Mouse (Mus musculus) neural tube, embryonic 11.5 days (tissue): ENCODE measurements around the gene Ppp2r5c. TPM values are rescaled to one million over a fixed set of nuclear protein-coding genes. Genes with fewer than 3 reads are reported as not detected.

Experiments used
- ATAC-seq: fragments of 200-750 bp; cut with Nextera tagmentation; 2 replicates; pipeline ENCODE4 v1.8.0; 2017; ENCODE audit warnings: moderate number of reproducible peaks, mild to moderate bottlenecking, moderate TSS enrichment, moderate library complexity; ENCODE audit not compliant: insufficient read depth, low FRiP score, low TSS enrichment
- DNase-seq: peaks from one replicate; pipeline ENCODE4 v3.0.0-alpha.2; 2015; ENCODE audit warnings: low spot score
- H3K27ac ChIP-seq: fragments of 300-500 bp; sonication (generic); 2 replicates; pipeline ENCODE4 v1.5.1; 2014; ENCODE audit warnings: low read depth, mild to moderate bottlenecking, low read length
- H3K27me3 ChIP-seq: fragments of 300-500 bp; sonication (generic); 2 replicates; pipeline ENCODE4 v1.6.1; 2014; ENCODE audit warnings: mild to moderate bottlenecking, low read length, mixed read lengths; ENCODE audit not compliant: control insufficient read depth, insufficient read depth
- H3K36me3 ChIP-seq: fragments of 300-500 bp; sonication (generic); 2 replicates; pipeline ENCODE4 v1.6.1; 2014; ENCODE audit warnings: mild to moderate bottlenecking, low read length, moderate library complexity, mixed read lengths; ENCODE audit not compliant: control insufficient read depth, insufficient read depth
- H3K4me1 ChIP-seq: fragments of 300-500 bp; sonication (generic); 2 replicates; pipeline ENCODE4 v1.6.1; 2014; ENCODE audit warnings: low read length, mixed read lengths; ENCODE audit not compliant: control insufficient read depth, insufficient read depth
- H3K4me2 ChIP-seq: fragments of 300-500 bp; sonication (generic); 2 replicates; pipeline ENCODE4 v1.6.1; 2014; ENCODE audit warnings: low read depth, mild to moderate bottlenecking, moderate library complexity
- H3K4me3 ChIP-seq: fragments of 300-500 bp; sonication (generic); 2 replicates; pipeline ENCODE4 v1.5.1; 2014; ENCODE audit warnings: low read depth, low read length
- H3K9ac ChIP-seq: fragments of 300-500 bp; sonication (generic); 2 replicates; pipeline ENCODE4 v1.6.1; 2014; ENCODE audit warnings: mild to moderate bottlenecking, low read length
- H3K9me3 ChIP-seq: fragments of 300-500 bp; sonication (generic); 2 replicates; pipeline ENCODE4 v1.6.1; 2016; ENCODE audit warnings: low read length; ENCODE audit not compliant: control insufficient read depth
- WGBS: fragments of 180-500 bp; shearing (Covaris S2); extraction: QIAGEN DNeasy Blood & Tissue Kit; methylation state at CpG from one replicate; pipeline ENCODE4 v1.1.7; 2014; 5-methylcytosine and 5-hydroxymethylcytosine counted together
- polyA plus RNA-seq: library from polyadenylated mRNA; unstranded; fragments of >200 nt; fragmentation: Nextera tagmentation; extraction: Ambion mirVana; gene quantifications from 2 replicates; pipeline ENCODE4 v1.2.1, GENCODE M21; 2014

Gene Ppp2r5c
- polyA plus RNA-seq, 1 experiment from 2014 or later: 170 TPM

DNA sequence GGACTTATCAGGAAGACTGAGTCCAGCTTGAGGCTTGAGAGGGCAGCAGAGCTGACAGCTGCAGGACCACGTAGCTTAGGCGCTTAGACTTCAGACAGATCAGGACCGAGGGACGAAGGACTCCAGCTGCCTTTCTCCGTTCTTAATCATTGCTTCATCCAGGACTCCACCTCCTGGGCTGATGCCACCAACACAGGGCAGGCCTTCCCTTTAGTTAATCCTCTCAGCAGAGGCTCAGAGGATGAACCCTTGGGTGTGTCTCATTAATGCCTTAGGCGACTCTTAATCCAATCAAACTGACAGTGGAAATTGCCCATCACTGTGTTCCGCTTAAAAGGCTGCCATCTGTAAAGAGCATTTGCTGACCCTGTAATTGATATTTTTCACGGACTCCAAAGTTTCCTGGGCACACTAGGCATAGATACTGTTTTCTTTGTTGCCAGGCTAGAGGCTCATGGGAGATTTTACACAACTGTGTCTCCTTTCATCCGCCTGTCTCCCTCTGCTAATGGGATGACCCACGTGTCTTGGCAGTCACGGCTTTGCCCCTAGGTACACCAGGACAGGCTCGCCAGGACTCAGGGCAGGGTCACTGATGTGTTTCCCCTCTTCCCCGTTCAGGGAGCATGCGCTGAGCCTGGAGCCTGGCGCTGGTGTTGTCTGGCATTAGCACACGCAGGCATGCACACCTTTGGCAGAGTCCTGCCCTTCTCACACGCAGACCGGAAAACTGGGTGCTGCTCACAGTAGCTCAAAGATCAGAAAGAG lies 110.1 kb downstream of the Ppp2r5c start:
- ATAC-seq: no peak

DNA sequence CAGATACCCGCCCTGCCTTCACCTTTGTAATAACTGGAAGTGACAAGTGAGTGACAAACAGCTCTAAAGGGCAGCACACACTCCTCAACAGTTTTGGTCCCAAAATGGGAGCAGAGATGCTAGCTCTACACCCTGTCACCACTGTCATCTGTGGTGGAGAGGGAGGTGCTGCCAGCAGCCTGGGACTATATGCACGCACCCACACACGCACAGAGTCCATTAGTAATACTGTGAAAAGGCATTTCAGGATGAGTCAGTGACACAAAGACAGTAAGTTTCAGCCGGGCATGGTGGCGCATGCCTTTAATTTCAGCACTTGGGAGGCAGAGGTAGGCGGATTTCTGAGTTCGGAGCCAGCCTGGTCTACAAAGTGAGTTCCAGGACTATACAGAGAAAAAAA lies 111.3 kb downstream of the Ppp2r5c start:
- Histone ChIP-seq H3K4me3 (no peak overlapping the region), H3K9me3 (no peaks in the 10 kb centered on the region), H3K4me1 (no peaks in the 10 kb centered on the region), H3K9ac (no peak overlapping the region), H3K36me3 (peaks cover 21% of the 10 kb centered on the region), H3K27me3 (no peaks in the 10 kb centered on the region), H3K4me2 (no peak overlapping the region), H3K27ac (no peak overlapping the region)
- ATAC-seq: no peak
- no peak for DNase-seq
- 96% methylated on average over 7 of the region's 7 CpGs for WGBS

More for the DNA sequence above, 110.1 kb downstream of the Ppp2r5c start:
- no peak overlapping the region for H3K9ac ChIP-seq
- peaks cover 25% of the 10 kb centered on the region for H3K36me3 ChIP-seq
- H3K4me3 ChIP-seq: no peak overlapping the region
- no peaks in the 10 kb centered on the region for H3K27me3 ChIP-seq
- H3K4me2 ChIP-seq: no peak overlapping the region
- H3K4me1 ChIP-seq: no peaks in the 10 kb centered on the region
- H3K9me3 ChIP-seq: no peaks in the 10 kb centered on the region
- no peak overlapping the region for H3K27ac ChIP-seq
- WGBS: 90% methylated on average over 18 of the region's 18 CpGs
- DNase-seq: no peak

DNA sequence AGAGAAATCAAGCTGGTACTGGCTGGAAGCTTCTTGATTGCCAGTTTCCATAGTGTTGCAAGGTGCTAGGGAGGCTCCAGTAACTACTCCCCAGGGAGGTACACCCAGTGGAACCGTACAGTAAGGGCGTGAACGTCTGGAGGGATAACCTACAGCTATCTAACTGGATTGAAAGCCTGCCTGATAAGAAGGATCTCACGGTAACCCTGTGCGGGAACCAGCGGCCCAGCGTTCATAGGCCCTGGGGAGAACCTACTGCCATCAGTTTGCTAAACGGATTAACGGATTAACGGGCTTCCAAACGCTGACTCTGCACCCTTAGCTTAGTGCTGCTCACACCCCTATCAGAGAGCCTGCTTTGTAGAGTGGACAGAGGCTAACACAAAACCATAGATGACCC lies 116.5 kb downstream of the Ppp2r5c start:
- peaks cover 14% of the 10 kb centered on the region for H3K36me3 ChIP-seq
- no peaks in the 10 kb centered on the region for H3K4me1 ChIP-seq
- H3K9ac ChIP-seq: no peak overlapping the region
- DNase-seq (no peak), ATAC-seq (no peak)
- no peak overlapping the region for H3K4me2 ChIP-seq
- no peaks in the 10 kb centered on the region for H3K9me3 ChIP-seq
- H3K27me3 ChIP-seq: no peaks in the 10 kb centered on the region
- no peak overlapping the region for H3K4me3 ChIP-seq
- no peak overlapping the region for H3K27ac ChIP-seq
- WGBS: 97% methylated on average over 11 of the region's 11 CpGs

DNA sequence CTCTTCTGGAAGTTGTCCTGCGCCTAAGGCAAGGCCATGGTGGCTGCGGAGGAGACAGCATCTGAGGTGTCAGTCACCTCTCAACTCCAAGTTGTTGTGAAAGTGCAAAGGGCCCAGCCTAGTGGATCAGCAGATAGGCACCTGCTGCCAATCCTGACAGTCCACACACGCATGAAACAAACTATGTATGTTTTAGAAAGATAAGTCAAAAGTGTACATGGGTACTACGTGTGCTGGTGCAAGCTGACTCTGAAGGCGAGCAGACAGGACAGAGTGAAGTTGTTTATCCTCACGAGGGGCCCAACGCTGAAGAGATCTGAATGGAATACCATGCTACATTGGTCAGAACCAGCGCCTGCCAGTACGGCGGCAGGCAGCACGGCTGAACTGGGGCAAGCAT lies 117.9 kb downstream of the Ppp2r5c start:
- WGBS: 96% methylated on average over 11 of the region's 11 CpGs
- Histone ChIP-seq H3K9ac (no peak overlapping the region), H3K27ac (no peak overlapping the region), H3K9me3 (no peaks in the 10 kb centered on the region), H3K4me3 (no peak overlapping the region), H3K27me3 (no peaks in the 10 kb centered on the region), H3K36me3 (peaks cover 14% of the 10 kb centered on the region; the same call in 1 of the 2 replicates), H3K4me2 (no peak overlapping the region), H3K4me1 (no peaks in the 10 kb centered on the region)
- ATAC-seq (no peak), DNase-seq (no peak)

DNA sequence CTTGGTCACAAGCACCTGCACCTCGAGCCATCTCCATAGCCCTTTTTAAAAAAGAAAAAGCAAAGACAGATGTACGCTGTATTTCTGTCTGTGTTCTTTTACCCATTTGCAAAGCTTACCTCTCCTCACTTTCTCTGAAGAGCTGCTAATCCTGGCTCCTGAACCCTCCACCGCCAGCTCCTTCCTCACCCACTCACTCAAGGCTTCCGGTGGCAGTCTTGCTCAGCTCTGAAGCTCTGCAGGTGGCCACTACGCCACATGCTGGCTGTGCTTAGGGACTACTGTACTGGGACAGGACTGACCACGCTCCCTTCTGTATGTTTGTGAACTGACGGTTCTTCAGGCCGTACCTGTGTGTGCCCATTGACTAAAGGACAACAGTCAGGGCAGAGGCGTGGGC lies 119.4 kb downstream of the Ppp2r5c start:
- ATAC-seq (no peak), DNase-seq (no peak)
- Histone ChIP-seq H3K27me3 (no peaks in the 10 kb centered on the region), H3K4me2 (no peak overlapping the region), H3K27ac (no peak overlapping the region), H3K4me1 (no peaks in the 10 kb centered on the region), H3K9ac (no peak overlapping the region), H3K9me3 (no peaks in the 10 kb centered on the region), H3K4me3 (no peak overlapping the region), H3K36me3 (peaks cover 14% of the 10 kb centered on the region; the same call in 1 of the 2 replicates)
- WGBS: 94% methylated on average over 9 of the region's 9 CpGs

DNA sequence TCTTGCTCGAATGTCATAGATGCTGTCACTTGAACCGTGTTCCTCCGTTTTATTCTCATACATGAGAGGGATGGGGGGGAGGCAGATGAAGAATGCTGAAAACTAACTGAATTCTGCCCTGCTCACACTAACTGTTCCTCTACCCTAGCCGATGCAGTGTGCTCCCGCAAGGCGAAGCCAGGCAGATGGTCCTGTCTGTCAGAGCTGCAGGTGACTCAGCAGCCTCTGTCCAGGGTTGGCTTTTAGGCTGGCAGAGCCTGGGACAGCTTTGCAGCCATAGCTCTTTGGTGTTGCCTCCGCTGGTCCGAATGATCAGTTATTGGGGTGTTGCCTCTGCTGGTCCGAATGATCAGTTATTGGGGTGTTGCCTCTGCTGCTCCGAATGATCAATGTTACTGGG lies 124.1 kb downstream of the Ppp2r5c start:
- Histone ChIP-seq H3K36me3 (peaks cover 9% of the 10 kb centered on the region; the same call in 1 of the 2 replicates), H3K9ac (no peak overlapping the region), H3K27ac (no peak overlapping the region), H3K27me3 (no peaks in the 10 kb centered on the region), H3K4me2 (no peak overlapping the region), H3K4me1 (no peaks in the 10 kb centered on the region), H3K4me3 (no peak overlapping the region), H3K9me3 (no peaks in the 10 kb centered on the region)
- no peak for DNase-seq
- 90% methylated on average over 10 of the region's 10 CpGs for WGBS
- no peak for ATAC-seq

DNA sequence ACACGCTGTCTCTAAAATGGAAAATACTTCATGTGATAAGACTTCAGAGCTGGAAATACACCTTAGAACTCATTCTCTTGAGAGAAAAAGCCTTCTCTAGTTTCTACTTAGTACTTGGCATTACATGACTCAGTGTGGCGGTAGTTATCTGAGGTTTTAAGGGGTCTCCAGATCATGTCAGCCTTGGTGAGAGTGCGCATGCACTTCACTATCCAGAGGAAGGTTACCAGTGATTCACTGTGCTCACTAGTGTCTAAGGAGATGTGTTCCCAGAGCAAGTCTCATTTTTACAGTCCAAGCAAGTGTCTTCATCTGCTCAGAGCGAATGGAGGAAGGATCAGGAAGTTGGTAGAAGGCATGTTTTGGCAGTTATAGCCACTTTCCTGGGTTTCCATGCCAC lies 125.4 kb downstream of the Ppp2r5c start:
- Histone ChIP-seq H3K9me3 (no peaks in the 10 kb centered on the region), H3K4me2 (no peak overlapping the region), H3K4me1 (no peaks in the 10 kb centered on the region), H3K36me3 (peaks cover 6% of the 10 kb centered on the region; the same call in 1 of the 2 replicates), H3K4me3 (no peak overlapping the region), H3K27ac (no peak overlapping the region), H3K9ac (no peak overlapping the region), H3K27me3 (no peaks in the 10 kb centered on the region)
- no peak for ATAC-seq
- WGBS: 94% methylated on average over 4 of the region's 4 CpGs
- DNase-seq: no peak

DNA sequence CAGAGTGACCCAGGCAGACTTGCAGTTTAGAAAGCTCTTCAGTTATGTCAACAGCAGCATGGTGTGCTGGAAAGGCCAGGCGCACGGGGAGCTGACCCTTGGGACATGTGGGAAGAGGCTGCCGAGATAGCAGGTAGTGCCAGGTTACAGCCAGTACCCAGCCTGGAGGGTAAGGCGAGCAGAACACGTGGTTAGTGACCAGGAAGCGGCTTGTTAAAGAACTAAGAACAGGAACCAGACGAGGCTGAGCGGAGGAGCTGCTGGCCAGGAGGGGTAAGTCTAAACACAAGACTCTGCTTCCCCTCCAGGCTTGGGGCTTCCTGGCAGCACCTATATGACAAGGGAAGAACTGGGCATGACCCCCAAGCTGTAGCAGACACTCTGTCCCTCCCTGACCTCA lies 126.7 kb downstream of the Ppp2r5c start:
- peaks cover 2% of the 10 kb centered on the region; the same call in 1 of the 2 replicates for H3K36me3 ChIP-seq
- H3K27ac ChIP-seq: no peak overlapping the region
- no peak overlapping the region for H3K4me2 ChIP-seq
- H3K27me3 ChIP-seq: no peaks in the 10 kb centered on the region
- no peaks in the 10 kb centered on the region for H3K4me1 ChIP-seq
- H3K9me3 ChIP-seq: no peaks in the 10 kb centered on the region
- WGBS: 83% methylated on average over 8 of the region's 8 CpGs
- H3K9ac ChIP-seq: no peak overlapping the region
- DNase-seq (no peak), ATAC-seq (no peak)
- H3K4me3 ChIP-seq: no peak overlapping the region

DNA sequence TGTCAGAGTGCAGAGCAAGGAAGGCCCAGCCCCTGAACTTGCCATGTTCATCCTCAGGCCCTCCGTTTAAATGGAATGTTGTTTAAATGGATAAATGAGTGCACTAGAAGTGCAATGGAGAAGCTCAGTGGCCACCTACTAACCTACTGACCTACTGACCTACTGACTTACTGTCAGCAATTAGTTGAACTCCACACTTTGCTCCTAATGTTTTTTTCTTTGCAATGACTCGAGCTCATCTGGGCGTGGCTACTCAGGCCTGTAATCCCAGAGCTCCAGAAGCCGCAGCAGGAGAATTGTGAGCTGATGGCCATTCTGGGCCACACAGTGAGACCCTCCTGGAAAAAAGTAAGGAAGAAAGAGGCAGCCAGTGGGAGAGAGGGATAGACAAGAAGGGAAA lies 129.0 kb downstream of the Ppp2r5c start:
- WGBS: 71% methylated on average over 4 of the region's 4 CpGs
- no peak overlapping the region; the same call in 1 of the 2 replicates for H3K9ac ChIP-seq
- H3K27me3 ChIP-seq: no peaks in the 10 kb centered on the region
- no peak overlapping the region for H3K4me3 ChIP-seq
- H3K4me2 ChIP-seq: no peak overlapping the region
- no peak overlapping the region for H3K27ac ChIP-seq
- H3K9me3 ChIP-seq: no peaks in the 10 kb centered on the region
- DNase-seq: no peak
- H3K4me1 ChIP-seq: no peaks in the 10 kb centered on the region
- H3K36me3 ChIP-seq: no peaks in the 10 kb centered on the region
- ATAC-seq: no peak
